Mouse (Mus musculus): ENCODE data around the gene Zscan10. TPM values are rescaled to one million over a fixed set of nuclear protein-coding genes. Genes with fewer than 3 reads are reported as not detected.

Gene Zscan10
- polyA plus RNA-seq, 1 experiment from 2014 or later = not detected

- Histone ChIP-seq H3K9me3 (ENCODE audit: low read length) (no peaks in the 10 kb centered on the region), H3K27ac (ENCODE audit: low read depth) (no peak overlapping the region), H3K4me2 (ENCODE audit: low read depth, low read length) (no peak overlapping the region), H3K36me3 (replicated peaks; ENCODE audit: insufficient read depth, low read length) (no peaks in the 10 kb centered on the region), H3K4me3 (ENCODE audit: low read depth, low read length) (no peak overlapping the region), H3K9ac (replicated peaks) (no peak overlapping the region), H3K4me1 (ENCODE audit: insufficient read depth) (no peaks in the 10 kb centered on the region), H3K27me3 (ENCODE audit: insufficient read depth, low read length) (no peaks in the 10 kb centered on the region)
- DNase-seq (no peak), ATAC-seq (no peak)
- no peak for TF ChIP-seq CTCF (IDR thresholded peaks at IDR 0.05; ENCODE audit: low read depth)
- TF ChIP-seq EP300 (IDR thresholded peaks at IDR 0.05; ENCODE audit: low read depth) = no peak
- 41% methylated on average over 6 of the region's 6 CpGs for WGBS (ENCODE audit: insufficient replicate concordance)
These were observed 53.3 kb downstream of the Zscan10 start for GRCm38 (mm10) chr17:23654001-23654400.

- ATAC-seq = no peak
- no peak overlapping the region for H3K9ac ChIP-seq (replicated peaks)
- H3K4me2 ChIP-seq (ENCODE audit: low read depth, low read length) = no peak overlapping the region
- H3K27ac ChIP-seq (ENCODE audit: low read depth) = no peak overlapping the region
- no peak overlapping the region for H3K4me3 ChIP-seq (ENCODE audit: low read depth, low read length)
- TF ChIP-seq EP300 (IDR thresholded peaks at IDR 0.05; ENCODE audit: low read depth) = no peak
- TF ChIP-seq CTCF (IDR thresholded peaks at IDR 0.05; ENCODE audit: low read depth) = no peak
- H3K36me3 ChIP-seq (replicated peaks; ENCODE audit: insufficient read depth, low read length) = no peaks in the 10 kb centered on the region
- 44% methylated on average over 2 of the region's 2 CpGs for WGBS (ENCODE audit: insufficient replicate concordance)
- no peaks in the 10 kb centered on the region for H3K9me3 ChIP-seq (ENCODE audit: low read length)
- DNase-seq = no peak
- H3K27me3 ChIP-seq (ENCODE audit: insufficient read depth, low read length) = 0 out of 2 replicates have a peak, but pooled peaks cover under 1% of the 10 kb centered on the region
- no peaks in the 10 kb centered on the region for H3K4me1 ChIP-seq (ENCODE audit: insufficient read depth)
These were observed 53.8 kb downstream of the Zscan10 start for GRCm38 (mm10) chr17:23654410-23654809.

GRCm38 (mm10) chr17:23658450-23658849 lies 57.8 kb downstream of the Zscan10 start:
- ATAC-seq (no peak), DNase-seq (no peak)
- Histone ChIP-seq H3K9me3 (ENCODE audit: low read length) (no peaks in the 10 kb centered on the region), H3K9ac (replicated peaks) (no peak overlapping the region), H3K27me3 (ENCODE audit: insufficient read depth, low read length) (peaks cover 30% of the 10 kb centered on the region), H3K4me2 (ENCODE audit: low read depth, low read length) (no peak overlapping the region), H3K27ac (ENCODE audit: low read depth) (no peak overlapping the region), H3K4me1 (ENCODE audit: insufficient read depth) (0 out of 2 replicates have a peak, but pooled peaks cover 5% of the 10 kb centered on the region), H3K4me3 (ENCODE audit: low read depth, low read length) (no peak overlapping the region), H3K36me3 (replicated peaks; ENCODE audit: insufficient read depth, low read length) (no peaks in the 10 kb centered on the region)
- 69% methylated on average over 3 of the region's 3 CpGs for WGBS (ENCODE audit: insufficient replicate concordance)
- TF ChIP-seq EP300 (IDR thresholded peaks at IDR 0.05; ENCODE audit: low read depth) = no peak
- TF ChIP-seq CTCF (IDR thresholded peaks at IDR 0.05; ENCODE audit: low read depth) = no peak

GRCm38 (mm10) chr17:23660117-23660875 lies 59.6 kb downstream of the Zscan10 start, which contains the start of gene Bicdl2:
TSS of gene Bicdl2 (plus strand) at chr17:23660506.
- DNase-seq (peak; percentile 74), ATAC-seq (peak; percentile 38; the same call in 1 of the 2 replicates)
- no peak within 1 kb of the TSS for H3K27ac ChIP-seq (ENCODE audit: low read depth)
- H3K36me3 ChIP-seq (replicated peaks; ENCODE audit: insufficient read depth, low read length) = no peaks in the 10 kb centered on the region
- 0 out of 2 replicates have a peak, but pooled peaks cover 5% of the 10 kb centered on the region for H3K4me1 ChIP-seq (ENCODE audit: insufficient read depth)
- no peaks in the 10 kb centered on the region for H3K9me3 ChIP-seq (ENCODE audit: low read length)
- WGBS (ENCODE audit: insufficient replicate concordance) = 7% methylated on average over 26 of the region's 27 CpGs
- no peak within 1 kb of the TSS; the same call in 1 of the 2 replicates for H3K9ac ChIP-seq (replicated peaks)
- H3K4me2 ChIP-seq (ENCODE audit: low read depth, low read length) = peak within 1 kb of the TSS; percentile 49
- no peak for TF ChIP-seq EP300 (IDR thresholded peaks at IDR 0.05; ENCODE audit: low read depth)
- TF ChIP-seq CTCF (IDR thresholded peaks at IDR 0.05; ENCODE audit: low read depth) = peak; percentile 83
- H3K27me3 ChIP-seq (ENCODE audit: insufficient read depth, low read length) = peaks cover 30% of the 10 kb centered on the region
- peak within 1 kb of the TSS; percentile 33 for H3K4me3 ChIP-seq (ENCODE audit: low read depth, low read length)

Other genes with a start within 250 kb of the Zscan10 start
- gene Vmn2r116, start 216.3 kb upstream of the Zscan10 start, polyA plus RNA-seq (2015; fragmentation: Nextera tagmentation; extraction: Ambion mirVana) = not detected in 2 replicates
- not detected in 2 replicates for gene Vmn2r117, start 121.2 kb upstream of the Zscan10 start, polyA plus RNA-seq (2015; fragmentation: Nextera tagmentation; extraction: Ambion mirVana)
- 5.2 and 5.5 TPM in 2 replicates for gene Zfp213, start 36.6 kb upstream of the Zscan10 start, polyA plus RNA-seq (2015; fragmentation: Nextera tagmentation; extraction: Ambion mirVana)
- 1.1 and 1.4 TPM in 2 replicates for gene Zfp13, start 1.4 kb upstream of the Zscan10 start, polyA plus RNA-seq (2015; fragmentation: Nextera tagmentation; extraction: Ambion mirVana)
- 0.49 and 0.67 TPM in 2 replicates for gene Mmp25, start 44.4 kb downstream of the Zscan10 start, polyA plus RNA-seq (2015; fragmentation: Nextera tagmentation; extraction: Ambion mirVana)
- gene Bicdl2, start 59.6 kb downstream of the Zscan10 start, polyA plus RNA-seq (2015; fragmentation: Nextera tagmentation; extraction: Ambion mirVana) = 0.05 and 0.31 TPM in 2 replicates
- gene Hcfc1r1, start 72.7 kb downstream of the Zscan10 start, polyA plus RNA-seq (2015; fragmentation: Nextera tagmentation; extraction: Ambion mirVana) = 26.6 and 28.6 TPM in 2 replicates
- 8.5 and 10.3 TPM in 2 replicates for gene Thoc6, start 73.0 kb downstream of the Zscan10 start, polyA plus RNA-seq (2015; fragmentation: Nextera tagmentation; extraction: Ambion mirVana)
- 28.1 and 29.7 TPM in 2 replicates for gene Tnfrsf12a, start 76.6 kb downstream of the Zscan10 start, polyA plus RNA-seq (2015; fragmentation: Nextera tagmentation; extraction: Ambion mirVana)
- gene Cldn6, start 78.4 kb downstream of the Zscan10 start, polyA plus RNA-seq (2015; fragmentation: Nextera tagmentation; extraction: Ambion mirVana) = 0.94 and 1.3 TPM in 2 replicates
- 0.09 and 0.12 TPM in 2 replicates for gene Cldn9, start 83.2 kb downstream of the Zscan10 start, polyA plus RNA-seq (2015; fragmentation: Nextera tagmentation; extraction: Ambion mirVana)
- gene 1520401A03Rik, start 121.9 kb downstream of the Zscan10 start, polyA plus RNA-seq (2015; fragmentation: Nextera tagmentation; extraction: Ambion mirVana) = not detected in 2 replicates
- gene Pkmyt1, start 125.5 kb downstream of the Zscan10 start, polyA plus RNA-seq (2015; fragmentation: Nextera tagmentation; extraction: Ambion mirVana) = 12.5 and 13.9 TPM in 2 replicates
- gene Paqr4, start 140.0 kb downstream of the Zscan10 start, polyA plus RNA-seq (2015; fragmentation: Nextera tagmentation; extraction: Ambion mirVana) = 4.0 and 4.3 TPM in 2 replicates
- gene Kremen2, start 145.0 kb downstream of the Zscan10 start, polyA plus RNA-seq (2015; fragmentation: Nextera tagmentation; extraction: Ambion mirVana) = not detected in 2 replicates
- 11.9 TPM in 2 replicates for gene Flywch1, start 170.7 kb downstream of the Zscan10 start, polyA plus RNA-seq (2015; fragmentation: Nextera tagmentation; extraction: Ambion mirVana)
- gene Flywch2, start 185.2 kb downstream of the Zscan10 start, polyA plus RNA-seq (2015; fragmentation: Nextera tagmentation; extraction: Ambion mirVana) = 2.3 and 2.4 TPM in 2 replicates
- gene Srrm2, start 189.7 kb downstream of the Zscan10 start, polyA plus RNA-seq (2015; fragmentation: Nextera tagmentation; extraction: Ambion mirVana) = 132 and 137 TPM in 2 replicates
- gene Elob, start 228.3 kb downstream of the Zscan10 start, polyA plus RNA-seq (2015; fragmentation: Nextera tagmentation; extraction: Ambion mirVana) = 458 and 460 TPM in 2 replicates
- gene Prss33, start 235.2 kb downstream of the Zscan10 start, polyA plus RNA-seq (2015; fragmentation: Nextera tagmentation; extraction: Ambion mirVana) = not detected in 2 replicates
- not detected in 2 replicates for gene Prss32, start 243.0 kb downstream of the Zscan10 start, polyA plus RNA-seq (2015; fragmentation: Nextera tagmentation; extraction: Ambion mirVana)
- 0.06 and 0.25 TPM in 2 replicates for gene Prss41, start 243.3 kb downstream of the Zscan10 start, polyA plus RNA-seq (2015; fragmentation: Nextera tagmentation; extraction: Ambion mirVana)

Data from liver, postnatal 0 days (tissue).